Mouse (Mus musculus): Measurements from ENCODE around the gene Cntnap5a.

DNA sequence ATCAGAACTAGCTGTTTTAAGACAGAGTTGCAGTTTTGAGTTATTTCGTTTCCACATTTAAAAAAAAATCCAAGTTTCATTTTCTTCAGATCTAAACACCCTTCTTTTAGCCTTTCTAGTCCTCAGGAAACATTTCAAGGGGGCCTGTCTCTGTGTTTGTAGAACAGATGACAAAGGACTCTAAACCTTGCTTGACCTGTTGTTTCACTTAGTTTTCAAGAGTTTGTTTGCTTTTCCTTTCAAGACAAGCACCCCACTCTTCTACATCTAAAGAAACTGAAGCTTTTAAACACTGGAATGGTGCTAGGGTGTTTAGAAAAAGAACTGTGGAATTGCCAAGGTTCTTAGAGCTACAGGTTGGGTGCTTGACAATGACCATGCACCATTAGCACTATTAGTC is 233.8 kb downstream of the Cntnap5a start:
- TF ChIP-seq CTCF (IDR thresholded peaks at IDR 0.05; ENCODE audit: borderline replicate concordance, control insufficient read depth, extremely low read depth, insufficient read depth, low read length, poor library complexity) (no peak), POLR2A (IDR thresholded peaks at IDR 0.05; ENCODE audit: control insufficient read depth, extremely low read depth, insufficient read depth, low read length, poor library complexity) (no peak)

Measured in thymus, adult 2 months (tissue).